Mouse (Mus musculus) ovary, postnatal 14 days (tissue): ENCODE results near the gene Erfe.

ENCODE experiments used
- DNase-seq: peaks from one replicate; pipeline ENCODE4 v3.0.0; 2022; ENCODE audit warnings: low spot score

Erfe gene

DNA sequence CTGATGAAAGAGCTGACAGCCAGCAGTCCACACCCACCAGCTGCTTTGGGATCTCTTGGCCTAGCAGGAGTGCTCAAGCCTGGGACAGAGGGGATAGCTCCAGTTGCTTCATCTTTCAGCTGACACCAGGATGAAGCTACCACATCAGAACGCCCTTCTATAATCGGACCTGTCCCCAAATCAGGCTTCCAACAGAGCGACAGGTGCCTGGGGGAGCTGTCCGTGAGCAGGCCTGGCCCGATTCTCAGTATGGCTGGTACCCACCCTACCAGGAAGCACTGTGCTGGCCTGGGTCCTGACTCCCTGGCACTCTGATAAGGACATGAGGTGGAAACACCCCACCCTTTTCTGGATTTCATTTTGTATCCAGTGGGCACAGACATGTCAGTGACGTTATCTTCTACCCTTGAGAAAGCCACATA lies 7.2 kb downstream of the Erfe start:
- no peak for DNase-seq

- DNase-seq = peak; percentile 63
Observed at GRCm38 (mm10) chr1:91380453-91381090, 14.3 kb downstream of the Erfe start.

GRCm38 (mm10) chr1:91381091-91381471 lies 14.9 kb downstream of the Erfe start:
- DNase-seq = no peak

GRCm38 (mm10) chr1:91390369-91390768 lies 24.1 kb downstream of the Erfe start:
- DNase-seq = no peak

- peak; percentile 13 for DNase-seq
Observed at GRCm38 (mm10) chr1:91397927-91398259, 31.7 kb downstream of the Erfe start.

DNA sequence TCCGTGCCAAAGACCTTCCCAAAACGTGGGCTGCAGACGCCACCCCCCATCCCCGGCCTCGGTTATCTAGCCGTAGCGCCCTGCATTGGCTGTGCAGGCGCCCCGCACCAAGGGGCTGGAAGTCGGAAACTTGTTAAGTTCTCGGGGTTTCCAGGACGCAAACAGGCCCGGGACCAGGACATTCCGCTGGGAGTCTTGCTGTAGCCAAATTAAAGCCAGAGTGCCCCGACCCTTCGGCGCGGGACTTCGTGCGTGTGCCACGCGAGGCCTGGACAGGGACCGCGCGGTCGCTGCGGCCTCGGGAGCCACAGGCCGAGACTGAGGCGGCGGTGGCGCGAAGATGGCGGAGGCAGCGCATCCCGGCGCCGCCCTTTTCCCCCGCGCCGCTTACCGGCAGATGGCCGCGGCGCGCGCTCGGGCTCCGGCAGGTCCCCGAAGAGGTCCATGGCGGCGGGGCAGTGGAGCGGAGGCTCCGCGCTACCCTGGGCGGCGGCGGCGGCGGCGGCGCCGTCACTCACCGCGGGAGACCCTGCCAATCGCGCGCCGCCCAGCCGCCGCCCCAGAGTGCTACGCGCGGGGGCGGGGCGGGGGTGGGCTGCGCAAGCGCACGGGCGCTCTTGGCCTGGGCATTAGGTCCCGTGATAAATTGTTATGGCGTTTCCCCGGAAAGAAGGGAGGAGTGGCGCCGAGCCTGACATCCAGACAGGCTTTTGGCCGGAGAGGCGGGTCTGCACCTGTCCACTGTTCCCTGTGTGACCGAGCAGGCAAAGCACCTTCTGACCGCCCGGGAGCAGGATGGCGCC lies 32.2 kb downstream of the Erfe start, which contains the start of gene Ilkap:
TSS of gene Ilkap (minus strand) at position 556 of the 803 bp plus-strand sequence.
- peak; percentile 72 for DNase-seq

DNA sequence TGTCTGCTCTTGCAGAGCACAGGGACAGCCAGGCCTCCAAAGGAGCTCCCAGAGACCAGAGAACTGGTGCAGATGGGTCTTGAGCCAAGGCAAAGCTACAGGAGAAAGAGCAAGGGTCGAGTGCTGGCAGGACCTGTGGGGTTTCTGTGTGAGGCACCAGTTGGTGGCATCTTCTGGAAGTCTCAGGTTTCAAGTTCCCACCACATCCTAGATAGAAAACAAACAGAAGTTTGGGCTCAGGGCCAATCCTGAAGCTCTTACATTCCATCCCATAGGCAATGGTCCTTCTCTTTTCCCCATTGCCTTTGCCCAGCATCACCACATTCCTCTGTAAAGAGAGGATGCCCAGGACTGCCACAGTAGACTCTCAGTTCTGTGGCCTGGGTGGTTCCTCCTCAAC lies 38.7 kb downstream of the Erfe start:
- no peak for DNase-seq

DNA sequence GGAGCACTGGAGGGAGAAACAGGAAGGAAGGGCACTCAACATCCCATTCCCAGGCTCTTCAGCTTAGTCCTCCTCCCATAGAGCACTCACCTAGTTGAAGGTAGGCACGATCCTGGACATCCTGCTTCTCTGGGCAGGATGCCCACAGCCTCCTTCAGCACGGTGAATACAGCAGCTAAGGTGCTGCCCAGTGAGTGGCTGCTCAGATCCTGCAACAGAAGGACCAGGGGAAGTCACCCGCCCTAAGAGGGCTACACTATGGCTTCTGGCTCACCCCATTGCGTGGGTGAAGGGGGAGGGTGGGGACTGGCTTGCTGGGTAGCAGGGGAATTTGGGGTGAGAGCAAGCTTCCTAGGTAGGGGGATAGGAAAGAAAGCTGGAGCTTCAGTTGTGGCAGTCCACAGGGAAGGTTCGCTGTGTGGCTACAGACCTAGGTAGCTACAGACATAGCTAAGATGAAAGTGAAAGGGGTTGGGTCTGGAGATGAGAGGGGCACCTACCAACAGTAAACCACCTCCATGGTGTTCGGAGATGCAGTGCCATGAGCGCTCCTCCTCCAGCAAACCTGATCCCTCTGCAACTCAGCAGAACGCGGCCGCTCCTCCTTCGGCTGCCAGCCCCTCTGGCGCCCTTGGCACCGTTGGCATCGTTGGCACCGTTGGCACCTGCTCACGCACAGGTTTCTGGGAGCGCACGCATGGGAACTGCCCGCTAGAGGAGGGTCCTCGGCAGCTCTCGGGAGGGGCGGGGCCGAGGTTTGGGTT lies 39.4 kb downstream of the Erfe start:
- DNase-seq = no peak

DNA sequence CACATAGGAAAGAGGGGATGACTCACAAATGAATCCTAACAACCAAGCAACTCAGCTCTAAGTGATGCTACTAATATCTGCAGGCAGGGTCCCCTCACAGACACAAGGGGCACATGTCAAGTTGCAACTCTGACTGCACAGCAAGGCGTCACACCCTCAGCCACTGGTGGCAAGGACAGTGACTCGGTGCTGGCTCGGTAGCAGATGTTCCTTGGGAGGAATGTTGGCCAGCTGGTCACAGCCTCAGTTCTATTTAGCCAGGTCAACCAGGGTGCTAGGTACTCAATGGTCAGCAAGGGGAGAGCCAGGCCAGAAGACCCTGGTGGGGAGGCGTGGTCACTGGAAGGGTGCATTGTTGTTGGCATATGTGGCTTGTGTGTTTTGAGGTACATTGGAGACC lies 41.6 kb downstream of the Erfe start:
- no peak for DNase-seq

DNA sequence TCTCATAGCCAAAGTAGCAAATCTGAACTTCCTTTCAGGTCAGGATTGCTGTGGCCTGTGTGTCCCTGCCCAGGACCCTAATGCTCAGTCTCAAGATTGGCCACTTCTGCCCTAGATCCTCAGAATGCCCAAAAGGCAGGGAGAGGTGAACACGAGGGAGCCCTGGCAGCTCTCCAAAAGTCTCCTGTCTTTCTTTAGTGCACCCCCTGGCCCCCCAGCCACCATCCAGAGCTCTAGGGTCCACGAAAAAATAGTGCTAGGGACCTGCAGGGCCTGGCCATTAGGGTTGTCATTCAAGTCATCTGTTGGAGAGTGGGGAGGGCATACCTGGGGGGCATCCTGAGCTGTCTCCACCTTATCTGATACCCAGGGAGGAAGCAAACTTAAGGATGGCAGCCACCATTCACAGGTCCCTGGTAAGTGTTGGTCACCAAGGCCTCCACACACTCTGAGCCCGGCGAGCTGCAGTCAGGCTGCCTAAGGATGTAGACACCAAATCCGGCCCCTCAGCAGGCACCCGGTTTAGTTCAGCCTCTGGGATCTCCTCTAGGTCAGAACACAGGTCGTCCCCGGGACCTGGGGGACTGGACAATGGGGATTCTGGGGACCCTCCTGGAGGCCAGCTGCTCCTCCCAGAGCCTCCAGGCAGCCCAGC lies 45.5 kb downstream of the Erfe start:
- no peak for DNase-seq

DNA sequence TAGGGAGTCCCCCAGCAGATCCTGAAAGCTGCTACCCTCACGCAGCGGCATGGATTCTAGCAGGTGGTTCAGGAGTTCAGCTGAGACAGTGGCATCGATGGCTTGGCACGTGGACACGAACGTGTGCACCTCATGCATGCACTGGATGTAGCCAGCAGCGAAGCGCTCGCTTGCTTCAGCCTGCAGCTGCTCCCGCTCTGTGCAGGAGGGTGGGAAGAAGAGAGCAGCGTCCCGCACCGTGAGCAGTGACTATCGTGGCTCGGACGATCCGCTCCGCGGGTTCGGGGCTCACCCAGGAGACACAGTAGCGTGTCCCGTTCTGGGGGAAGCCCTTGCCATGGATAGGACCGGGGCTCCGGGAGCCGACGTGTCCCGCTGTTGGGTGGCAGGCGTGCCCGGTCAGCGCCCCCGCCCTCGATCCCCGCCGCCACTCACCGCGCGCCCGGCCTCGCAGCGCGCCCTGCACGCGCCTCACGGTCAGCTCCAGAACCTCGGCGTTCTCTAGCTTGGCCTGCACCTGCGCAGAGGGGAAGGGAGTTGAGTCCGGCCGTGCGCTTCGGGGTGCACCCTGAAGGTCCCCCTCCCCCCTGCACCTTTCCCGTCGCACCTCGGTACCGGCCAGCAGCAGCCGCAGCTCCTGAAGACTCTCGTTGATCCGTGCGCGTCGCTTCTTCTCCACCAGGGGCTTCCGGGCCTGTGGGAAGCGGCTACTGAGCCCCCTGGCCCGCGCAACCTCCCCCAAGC lies 46.2 kb downstream of the Erfe start:
- DNase-seq = peak; percentile 33

DNA sequence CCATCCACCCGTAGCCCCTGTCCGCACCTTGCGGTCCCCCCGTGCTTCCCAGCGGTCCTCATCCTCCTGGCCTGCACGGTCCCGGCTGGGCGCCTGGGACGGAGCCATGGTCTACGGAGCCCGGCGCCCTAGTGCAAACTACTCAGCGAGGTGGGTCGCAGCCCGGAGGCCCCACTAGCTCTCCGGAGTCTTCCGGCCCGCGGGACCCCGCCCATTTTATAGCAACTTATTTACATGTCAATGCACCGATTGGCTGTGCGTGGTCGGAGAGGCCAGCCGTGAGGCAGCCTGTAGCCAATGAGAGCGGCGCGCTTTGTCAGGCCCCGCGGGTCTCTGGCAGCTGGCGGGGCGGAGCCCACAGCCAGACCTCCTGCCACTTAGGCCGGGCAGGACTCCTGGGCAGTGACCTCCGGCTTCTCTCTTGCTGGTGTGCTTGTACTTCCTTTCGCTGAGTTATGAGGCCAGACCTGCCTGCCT lies 46.8 kb downstream of the Erfe start:
- peak; percentile 82 for DNase-seq

DNA sequence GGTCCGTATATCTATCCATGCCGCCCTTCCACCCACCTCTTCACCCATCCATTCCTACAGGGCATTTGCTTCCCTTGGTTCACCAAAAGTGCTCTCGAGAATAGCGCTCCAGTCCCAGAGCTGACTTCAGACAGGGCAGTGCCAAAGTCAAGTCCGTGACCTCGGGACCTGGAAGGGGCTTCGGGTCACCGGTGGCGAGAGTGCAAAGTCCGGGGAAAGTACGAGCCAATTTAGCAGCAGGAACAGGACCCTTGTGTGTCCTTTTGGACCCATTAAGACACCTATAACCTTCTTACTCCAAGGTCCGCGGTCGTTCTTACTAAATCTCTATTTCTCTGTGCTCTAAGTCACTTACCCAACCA lies 47.3 kb downstream of the Erfe start:
- no peak for DNase-seq

GRCm38 (mm10) chr1:91413898-91414594 lies 47.8 kb downstream of the Erfe start, which contains the start of gene Hes6:
TSS of gene Hes6 (minus strand) at chr1:91414038.
- DNase-seq = peak; percentile 65

GRCm38 (mm10) chr1:91414903-91415302 lies 48.7 kb downstream of the Erfe start:
- DNase-seq = no peak

DNA sequence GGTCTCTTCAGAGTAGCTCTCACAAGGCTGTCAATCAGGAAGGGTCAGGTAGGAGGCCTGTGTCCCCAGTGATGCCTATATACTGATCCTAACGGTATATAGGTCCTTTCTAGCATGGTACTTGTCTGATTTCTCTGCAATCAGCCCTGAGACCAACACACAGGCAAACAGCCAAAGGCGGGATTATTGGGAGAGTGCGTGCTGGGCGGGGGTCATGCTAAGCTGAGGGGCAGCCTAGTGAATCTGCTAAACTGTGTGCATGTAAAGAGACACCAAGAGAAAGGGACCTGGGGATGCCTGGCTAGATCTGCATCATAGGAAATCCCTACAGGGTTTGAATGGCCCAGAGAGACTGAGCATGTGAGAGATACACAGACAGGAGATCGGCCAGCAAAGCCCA lies 49.1 kb downstream of the Erfe start:
- no peak for DNase-seq

GRCm38 (mm10) chr1:91417991-91418390 lies 51.8 kb downstream of the Erfe start:
- DNase-seq = no peak

- DNase-seq = no peak
Observed at GRCm38 (mm10) chr1:91419862-91420600, 53.8 kb downstream of the Erfe start.

- DNase-seq = no peak
Observed at GRCm38 (mm10) chr1:91420601-91421065, 54.4 kb downstream of the Erfe start.
